Mouse (Mus musculus): ENCODE results near the gene Ttc30b. TPM values are rescaled to one million over a fixed set of nuclear protein-coding genes. Genes with fewer than 3 reads are reported as not detected.

Ttc30b gene
- polyA plus RNA-seq, 1 experiment from 2014 or later = 10.1 TPM

DNA sequence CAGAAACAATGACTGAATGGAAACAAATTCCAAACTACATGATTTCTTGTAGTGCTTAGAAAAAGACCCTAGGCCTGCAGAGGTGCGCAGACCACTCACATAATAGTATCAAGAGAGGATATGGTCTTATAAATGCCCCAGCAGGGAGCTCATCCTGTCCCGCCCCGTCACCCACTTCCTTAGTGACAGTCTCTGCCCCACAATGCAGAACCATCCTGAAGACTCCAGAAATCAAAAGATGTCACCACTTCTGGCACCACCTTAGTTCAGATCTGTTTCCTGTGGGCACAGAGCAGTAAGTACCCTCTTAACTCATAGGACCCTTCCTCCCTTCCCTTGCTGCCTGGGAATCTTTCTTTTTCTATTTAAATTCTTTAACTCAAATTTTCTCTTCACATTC is 23.3 kb downstream of the Ttc30b start:
- TF ChIP-seq CTCF (IDR thresholded peaks at IDR 0.05; ENCODE audit: low read depth) = no peak
- Histone ChIP-seq H3K9ac (no peak overlapping the region), H3K36me3 (ENCODE audit: insufficient read depth) (peaks cover 25% of the 10 kb centered on the region), H3K4me3 (ENCODE audit: low read depth, low read length) (no peak overlapping the region), H3K27me3 (ENCODE audit: insufficient read depth, low read length) (no peaks in the 10 kb centered on the region), H3K4me1 (ENCODE audit: insufficient read depth) (no peaks in the 10 kb centered on the region), H3K4me2 (no peak overlapping the region), H3K27ac (ENCODE audit: low read depth) (no peak overlapping the region), H3K9me3 (ENCODE audit: low read depth, low read length) (no peaks in the 10 kb centered on the region)
- ATAC-seq (ENCODE audit: insufficient read depth) = no peak
- WGBS = 86% methylated on average over 3 of the region's 3 CpGs
- DNase-seq = no peak

- Histone ChIP-seq H3K36me3 (ENCODE audit: insufficient read depth) (peaks cover 34% of the 10 kb centered on the region), H3K9me3 (ENCODE audit: low read depth, low read length) (no peaks in the 10 kb centered on the region), H3K4me3 (ENCODE audit: low read depth, low read length) (no peak overlapping the region), H3K27ac (ENCODE audit: low read depth) (no peak overlapping the region), H3K9ac (no peak overlapping the region), H3K4me1 (ENCODE audit: insufficient read depth) (no peaks in the 10 kb centered on the region), H3K27me3 (ENCODE audit: insufficient read depth, low read length) (no peaks in the 10 kb centered on the region), H3K4me2 (no peak overlapping the region)
- no peak for TF ChIP-seq CTCF (IDR thresholded peaks at IDR 0.05; ENCODE audit: low read depth)
- ATAC-seq (ENCODE audit: insufficient read depth) (no peak), DNase-seq (no peak)
- WGBS = 85% methylated on average over 1 of the region's 1 CpGs
Measured at GRCm38 (mm10) chr2:75907142-75907541, 31.2 kb downstream of the Ttc30b start.

DNA sequence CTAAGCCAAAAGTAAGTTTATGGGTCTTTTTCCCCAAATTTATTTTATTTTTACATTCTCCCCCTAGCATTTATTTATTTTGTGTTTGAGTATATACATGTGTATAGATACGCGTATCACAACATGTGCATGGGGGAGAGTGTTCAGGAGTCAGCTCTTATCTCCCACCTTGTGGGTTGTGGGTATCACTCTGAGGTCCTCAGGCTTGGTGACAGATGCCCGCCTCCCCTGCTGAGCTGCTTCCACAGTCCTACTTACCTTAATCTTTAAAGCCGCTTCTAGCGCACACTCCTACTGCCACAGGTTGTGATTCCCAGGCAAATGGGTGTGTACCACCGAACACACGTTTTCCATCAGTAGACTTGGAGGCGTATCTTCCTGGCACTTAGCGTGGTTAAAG is 36.5 kb downstream of the Ttc30b start:
- ATAC-seq (ENCODE audit: insufficient read depth) = no peak
- 87% methylated on average over 9 of the region's 9 CpGs for WGBS

GRCm38 (mm10) chr2:75900281-75900680 is 38.1 kb downstream of the Ttc30b start:
- ATAC-seq (ENCODE audit: insufficient read depth) (no peak), DNase-seq (no peak)
- TF ChIP-seq CTCF (IDR thresholded peaks at IDR 0.05; ENCODE audit: low read depth) = no peak
- peaks cover 22% of the 10 kb centered on the region for H3K36me3 ChIP-seq (ENCODE audit: insufficient read depth)
- no peaks in the 10 kb centered on the region for H3K27me3 ChIP-seq (ENCODE audit: insufficient read depth, low read length)
- no peak overlapping the region for H3K27ac ChIP-seq (ENCODE audit: low read depth)
- no peaks in the 10 kb centered on the region for H3K4me1 ChIP-seq (ENCODE audit: insufficient read depth)
- no peak overlapping the region for H3K9ac ChIP-seq
- no peak overlapping the region for H3K4me2 ChIP-seq
- H3K9me3 ChIP-seq (ENCODE audit: low read depth, low read length) = no peaks in the 10 kb centered on the region
- H3K4me3 ChIP-seq (ENCODE audit: low read depth, low read length) = no peak overlapping the region
- WGBS = 84% methylated on average over 1 of the region's 1 CpGs

More for the DNA sequence above, 36.5 kb downstream of the Ttc30b start:
- TF ChIP-seq CTCF (IDR thresholded peaks at IDR 0.05; ENCODE audit: low read depth) = no peak
- H3K27me3 ChIP-seq (ENCODE audit: insufficient read depth, low read length) = no peaks in the 10 kb centered on the region
- no peak for DNase-seq
- no peaks in the 10 kb centered on the region for H3K9me3 ChIP-seq (ENCODE audit: low read depth, low read length)
- H3K4me2 ChIP-seq = no peak overlapping the region
- no peak overlapping the region for H3K4me3 ChIP-seq (ENCODE audit: low read depth, low read length)
- H3K4me1 ChIP-seq (ENCODE audit: insufficient read depth) = no peaks in the 10 kb centered on the region
- no peak overlapping the region for H3K27ac ChIP-seq (ENCODE audit: low read depth)
- peaks cover 23% of the 10 kb centered on the region for H3K36me3 ChIP-seq (ENCODE audit: insufficient read depth)
- H3K9ac ChIP-seq = no peak overlapping the region

DNA sequence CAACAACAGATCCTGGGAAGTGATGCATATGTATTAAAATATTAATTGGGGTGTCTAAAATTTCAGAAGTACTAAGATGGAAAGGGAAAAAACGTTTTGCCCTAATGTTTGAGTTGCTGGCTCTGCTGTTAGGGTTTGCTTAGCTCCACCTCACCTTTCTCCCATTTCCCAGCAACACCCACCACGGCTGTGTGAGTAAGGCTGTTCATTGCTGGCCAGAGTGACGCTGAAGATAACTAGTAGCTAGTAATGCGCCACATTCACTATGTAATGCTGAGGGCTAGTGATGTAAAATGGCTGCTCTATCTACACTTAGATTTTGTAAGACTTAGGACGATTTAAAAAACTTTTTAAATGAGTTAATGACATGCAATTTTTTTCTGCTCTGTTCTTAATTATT is 42.7 kb downstream of the Ttc30b start:
- H3K4me1 ChIP-seq (ENCODE audit: insufficient read depth) = no peaks in the 10 kb centered on the region
- 81% methylated on average over 5 of the region's 5 CpGs for WGBS
- H3K27ac ChIP-seq (ENCODE audit: low read depth) = no peak overlapping the region
- H3K9me3 ChIP-seq (ENCODE audit: low read depth, low read length) = no peaks in the 10 kb centered on the region
- H3K27me3 ChIP-seq (ENCODE audit: insufficient read depth, low read length) = no peaks in the 10 kb centered on the region
- no peak overlapping the region for H3K4me3 ChIP-seq (ENCODE audit: low read depth, low read length)
- H3K36me3 ChIP-seq (ENCODE audit: insufficient read depth) = peaks cover 8% of the 10 kb centered on the region
- no peak overlapping the region for H3K9ac ChIP-seq
- no peak overlapping the region for H3K4me2 ChIP-seq
- DNase-seq (no peak), ATAC-seq (ENCODE audit: insufficient read depth) (no peak)
- no peak for TF ChIP-seq CTCF (IDR thresholded peaks at IDR 0.05; ENCODE audit: low read depth)

- ATAC-seq (ENCODE audit: insufficient read depth) = no peak
- Histone ChIP-seq H3K9ac (no peak overlapping the region), H3K36me3 (ENCODE audit: insufficient read depth) (peaks cover 16% of the 10 kb centered on the region), H3K9me3 (ENCODE audit: low read depth, low read length) (no peaks in the 10 kb centered on the region), H3K4me3 (ENCODE audit: low read depth, low read length) (no peak overlapping the region), H3K4me2 (no peak overlapping the region), H3K4me1 (ENCODE audit: insufficient read depth) (no peaks in the 10 kb centered on the region), H3K27ac (ENCODE audit: low read depth) (no peak overlapping the region), H3K27me3 (ENCODE audit: insufficient read depth, low read length) (no peaks in the 10 kb centered on the region)
- WGBS = 78% methylated on average over 4 of the region's 4 CpGs
- TF ChIP-seq CTCF (IDR thresholded peaks at IDR 0.05; ENCODE audit: low read depth) = no peak
- no peak for DNase-seq
Measured at GRCm38 (mm10) chr2:75891981-75892380, 46.4 kb downstream of the Ttc30b start.

Other genes starting within 250 kb of the Ttc30b start
- gene Nfe2l2, start 233.9 kb downstream of the Ttc30b start, polyA plus RNA-seq (2014; fragmentation: Nextera tagmentation; extraction: Ambion mirVana) = 73.9 and 84.5 TPM in 2 replicates
- gene Agps, start 106.4 kb downstream of the Ttc30b start, polyA plus RNA-seq (2014; fragmentation: Nextera tagmentation; extraction: Ambion mirVana) = 47.9 and 55.7 TPM in 2 replicates
- 0.14 and 0.33 TPM in 2 replicates for gene Ttc30a2, start 39.6 kb upstream of the Ttc30b start, polyA plus RNA-seq (2014; fragmentation: Nextera tagmentation; extraction: Ambion mirVana)
- 9.0 and 9.4 TPM in 2 replicates for gene Ttc30a1, start 43.4 kb upstream of the Ttc30b start, polyA plus RNA-seq (2014; fragmentation: Nextera tagmentation; extraction: Ambion mirVana)